ENCODE assay signal across 24 mouse cellular contexts in the genomic region with DNA sequence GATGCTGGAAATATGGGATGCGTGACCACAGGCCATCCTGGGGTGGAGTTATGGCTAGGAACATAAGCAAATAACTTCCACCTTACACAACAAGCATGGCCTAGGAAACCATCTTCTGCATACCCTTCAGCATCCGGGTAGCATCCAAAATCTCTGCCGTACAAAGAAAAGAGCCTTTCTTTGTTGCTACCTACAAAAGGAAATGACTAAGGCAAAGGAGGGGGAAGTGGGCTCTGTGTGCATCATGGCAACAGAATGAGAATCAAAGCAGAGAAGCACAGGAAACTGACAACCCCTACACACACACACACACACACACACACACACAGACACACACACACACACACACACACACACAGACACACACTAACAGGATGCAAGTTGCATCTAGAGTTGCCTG.
DNase-seq lines count a peak whose midpoint lies in the region; ATAC-seq and TF ChIP-seq lines count a peak whose summit lies in the region.
"Had no signal": no experiment of that assay in that cellular context is flagged by ENCODE, and none has a peak within 500 bp of the region (broad histone marks: within the 10 kb centered on the region; RNA-seq: fewer than 3 reads in every experiment).

No protein-coding gene starts in this region.

- in situ Hi-C loops in Patski (cut with MboI; ENCODE audit: low pct_unique_long_range_greater_than_20kb) = no loop called here

- POLR2A ChIA-PET in Patski (lab: Charles Lee) = no interaction called here

- H3K9ac ChIP-seq in lung, embryonic 14.5 days = no peak overlapping the region
- H3K9ac ChIP-seq in lung, postnatal 0 days (replicated peaks; ENCODE audit: low read depth) = no peak overlapping the region
- H3K9ac ChIP-seq: embryonic facial prominence, embryonic 13.5 days; heart, embryonic 13.5 days; hindbrain, embryonic 14.5 days; intestine, embryonic 15.5 days; limb, embryonic 12.5 days; liver, embryonic 12.5 days; lung, embryonic 15.5 days; midbrain, embryonic 13.5 days; stomach, embryonic 15.5 days had no signal

- no peak overlapping the region for H3K4me3 ChIP-seq in lung, embryonic 14.5 days (ENCODE audit: low read depth, low read length)
- no peak overlapping the region for H3K4me3 ChIP-seq in lung, postnatal 0 days (ENCODE audit: low read depth, low read length)
- H3K4me3 ChIP-seq: embryonic facial prominence, embryonic 13.5 days; heart, embryonic 13.5 days; intestine, embryonic 15.5 days; limb, embryonic 12.5 days; liver, embryonic 12.5 days; lung, embryonic 15.5 days; midbrain, embryonic 13.5 days; stomach, embryonic 15.5 days had no signal

- DNase-seq in lung, embryonic 14.5 days = peak; percentile 3
- DNase-seq in lung, postnatal 0 days (ENCODE audit: low spot score) = no peak
- DNase-seq in 416B (ENCODE audit: low read depth) (peak; percentile 31), Patski (ENCODE audit: low read depth, low spot score) (no peak)
- DNase-seq in ovary, postnatal 14 days (ENCODE audit: low spot score) = no peak
- no peak for DNase-seq in kidney, adult 11 months
- DNase-seq in kidney, adult 18-20 months = no peak
- DNase-seq: adrenal gland, adult 2 months; cerebellum, adult 9-10 months; right cerebral cortex, postnatal 14 days; thymus, adult 2 months had no signal

- 81% methylated on average over 3 of the region's 3 CpGs for WGBS in lung, embryonic 14.5 days
- WGBS in lung, postnatal 0 days = 73% methylated on average over 3 of the region's 3 CpGs

- H3K27ac ChIP-seq in lung, embryonic 14.5 days (ENCODE audit: low read depth) = no peak overlapping the region
- H3K27ac ChIP-seq in lung, postnatal 0 days (ENCODE audit: low read length) = no peak overlapping the region
- H3K27ac ChIP-seq: embryonic facial prominence, embryonic 13.5 days; heart, embryonic 13.5 days; hindbrain, embryonic 14.5 days; intestine, embryonic 15.5 days; kidney, postnatal 0 days; limb, embryonic 12.5 days; liver, embryonic 12.5 days; lung, embryonic 15.5 days; midbrain, embryonic 13.5 days; stomach, embryonic 15.5 days had no signal

- TF ChIP-seq EP300 in lung, postnatal 0 days (IDR thresholded peaks at IDR 0.05) = no peak

- no peak for ATAC-seq in lung, embryonic 14.5 days (ENCODE audit: insufficient read depth)
- no peak for ATAC-seq in lung, postnatal 0 days
- peak; percentile 39 for ATAC-seq in Patski
- ATAC-seq in megakaryocyte, adult 5-6 weeks (ENCODE audit: poor library complexity, severe bottlenecking) = peak; percentile 60
- ATAC-seq: forebrain, embryonic 16.5 days; intestine, embryonic 15.5 days; liver, embryonic 12.5 days; midbrain, embryonic 13.5 days had no signal

- TF ChIP-seq CTCF in lung, embryonic 14.5 days (IDR thresholded peaks at IDR 0.05; ENCODE audit: low read depth) = no peak
- TF ChIP-seq CTCF in lung, postnatal 0 days (IDR thresholded peaks at IDR 0.05) = no peak
- TF ChIP-seq CTCF in Patski (IDR thresholded peaks at IDR 0.05) = no peak

- H3K9me3 ChIP-seq in lung, embryonic 14.5 days (ENCODE audit: low read depth, low read length) = no peaks in the 10 kb centered on the region
- H3K9me3 ChIP-seq in lung, postnatal 0 days (ENCODE audit: low read length) = no peaks in the 10 kb centered on the region
- H3K9me3 ChIP-seq: embryonic facial prominence, embryonic 13.5 days; G1E; heart, embryonic 13.5 days; intestine, embryonic 15.5 days; limb, embryonic 12.5 days; liver, embryonic 12.5 days; lung, embryonic 15.5 days; midbrain, embryonic 13.5 days; stomach, embryonic 15.5 days had no signal

- H3K27me3 ChIP-seq in lung, embryonic 14.5 days (ENCODE audit: insufficient read depth, low read length) = no peaks in the 10 kb centered on the region
- no peaks in the 10 kb centered on the region for H3K27me3 ChIP-seq in lung, postnatal 0 days (replicated peaks; ENCODE audit: insufficient read depth, low read length)
- no peaks in the 10 kb centered on the region for H3K27me3 ChIP-seq in Patski
- H3K27me3 ChIP-seq: heart, embryonic 13.5 days; intestine, embryonic 15.5 days; limb, embryonic 12.5 days; liver, embryonic 12.5 days; lung, embryonic 15.5 days; midbrain, embryonic 13.5 days; stomach, embryonic 15.5 days had no signal

- CTCF ChIA-PET in Patski (lab: Charles Lee) = no interaction called here

- no peaks in the 10 kb centered on the region for H3K36me3 ChIP-seq in lung, embryonic 14.5 days (ENCODE audit: insufficient read depth)
- no peaks in the 10 kb centered on the region for H3K36me3 ChIP-seq in lung, postnatal 0 days (ENCODE audit: insufficient read depth, low read length)
- H3K36me3 ChIP-seq: embryonic facial prominence, embryonic 13.5 days; G1E; heart, embryonic 13.5 days; intestine, embryonic 15.5 days; limb, embryonic 12.5 days; liver, embryonic 12.5 days; lung, embryonic 15.5 days; midbrain, embryonic 13.5 days; stomach, embryonic 15.5 days had no signal

- no peaks in the 10 kb centered on the region for H3K4me1 ChIP-seq in lung, embryonic 14.5 days (ENCODE audit: insufficient read depth)
- H3K4me1 ChIP-seq in lung, postnatal 0 days (ENCODE audit: insufficient read depth, low read depth, low read length) = no peaks in the 10 kb centered on the region
- H3K4me1 ChIP-seq: embryonic facial prominence, embryonic 13.5 days; heart, embryonic 13.5 days; intestine, embryonic 15.5 days; limb, embryonic 12.5 days; liver, embryonic 12.5 days; lung, embryonic 15.5 days; midbrain, embryonic 13.5 days; stomach, embryonic 15.5 days had no signal

- no peak overlapping the region for H3K4me2 ChIP-seq in lung, embryonic 14.5 days
- H3K4me2 ChIP-seq in lung, postnatal 0 days (replicated peaks; ENCODE audit: low read depth, low read length) = no peak overlapping the region
- H3K4me2 ChIP-seq: embryonic facial prominence, embryonic 13.5 days; heart, embryonic 13.5 days; hindbrain, embryonic 14.5 days; intestine, embryonic 15.5 days; limb, embryonic 12.5 days; liver, embryonic 12.5 days; lung, embryonic 15.5 days; midbrain, embryonic 13.5 days; stomach, embryonic 15.5 days had no signal

Comparison
In these comparisons a context has a peak if more than half of its experiments do, and no peak if none do; other contexts are left out.
1. DNase-seq: peak in lung, embryonic 14.5 days (single experiment) and 416B (single experiment); none in lung, postnatal 0 days (single experiment), Patski (single experiment), ovary, postnatal 14 days (single experiment), kidney, adult 11 months (single experiment) and kidney, adult 18-20 months (single experiment).
2. ATAC-seq: peak in Patski (single experiment) and megakaryocyte, adult 5-6 weeks (single experiment); none in lung, embryonic 14.5 days (single experiment) and lung, postnatal 0 days (single experiment).